Mouse (Mus musculus) CD4-positive helper T cell, adult 2 months (primary cell): ENCODE data around the gene Ubox5.

ENCODE experiments used
- DNase-seq: peaks from one replicate; pipeline ENCODE4 v3.0.0-alpha.2; 2012; ENCODE audit warnings: low read depth, missing footprints, low spot score

Gene Ubox5

GRCm38 (mm10) chr2:130634006-130634738 is 4.3 kb upstream of the Ubox5 start:
- no peak for DNase-seq

DNA sequence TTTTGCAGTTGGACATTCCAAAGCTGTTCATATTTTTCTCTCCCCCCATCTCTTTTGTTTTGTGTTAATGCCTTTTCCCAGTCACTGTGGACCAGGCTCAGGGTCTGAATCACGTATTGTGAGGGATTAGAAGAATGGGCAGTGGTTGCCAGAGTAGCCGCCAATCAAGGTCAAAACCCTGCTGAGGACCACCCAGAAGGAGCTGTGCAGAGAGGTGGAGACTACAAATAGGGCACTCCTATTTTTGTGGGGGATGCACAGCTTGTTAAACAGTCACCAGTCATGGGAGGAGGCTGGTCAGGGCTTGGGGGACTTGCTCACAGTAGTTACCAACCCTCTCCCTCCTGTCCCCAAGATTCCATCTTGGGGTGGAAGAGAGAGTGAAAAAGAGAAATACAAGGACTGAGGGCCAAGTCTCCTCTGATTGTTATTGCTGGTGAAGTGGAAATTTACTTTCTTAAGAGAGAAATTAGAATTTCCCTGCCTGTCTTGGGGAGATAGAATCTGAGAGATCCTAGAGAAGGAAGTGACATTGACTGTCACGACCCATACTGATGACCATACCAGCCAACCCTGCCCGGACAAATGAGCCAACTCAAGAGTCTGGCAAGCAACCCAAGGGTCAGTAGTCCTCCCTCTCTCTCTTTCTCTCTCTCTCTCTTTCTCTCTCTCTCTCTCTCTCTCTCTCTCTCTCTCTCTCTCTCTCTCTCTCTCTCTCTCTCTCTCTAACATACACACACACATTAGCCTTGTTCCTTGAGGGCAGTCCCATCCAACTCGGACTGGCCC is 3.2 kb upstream of the Ubox5 start:
- DNase-seq = no peak

- no peak for DNase-seq
Observed at GRCm38 (mm10) chr2:130632416-130632815, 2.6 kb upstream of the Ubox5 start.

GRCm38 (mm10) chr2:130629080-130629838 is 579 bp downstream of the Ubox5 start:
- DNase-seq = peak; percentile 47

DNA sequence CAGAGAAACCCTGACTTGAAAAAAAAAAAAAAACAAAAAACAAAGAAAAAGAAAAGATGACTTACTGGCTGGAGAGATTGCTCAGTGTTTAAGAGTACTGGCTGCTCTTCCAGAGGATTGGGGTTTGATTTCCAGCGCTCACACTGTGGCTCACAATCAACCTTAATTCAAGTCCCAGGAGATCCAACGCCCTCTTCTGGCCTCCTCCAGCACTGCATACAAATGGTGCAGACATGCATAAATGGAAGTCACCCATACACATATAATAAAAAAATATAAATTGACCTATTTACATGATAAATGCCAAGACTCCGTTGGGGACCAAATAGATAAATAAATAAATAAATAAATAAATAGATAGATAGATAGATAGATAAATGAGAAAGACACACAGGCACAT is 1.4 kb downstream of the Ubox5 start:
- peak; percentile 45 for DNase-seq

DNA sequence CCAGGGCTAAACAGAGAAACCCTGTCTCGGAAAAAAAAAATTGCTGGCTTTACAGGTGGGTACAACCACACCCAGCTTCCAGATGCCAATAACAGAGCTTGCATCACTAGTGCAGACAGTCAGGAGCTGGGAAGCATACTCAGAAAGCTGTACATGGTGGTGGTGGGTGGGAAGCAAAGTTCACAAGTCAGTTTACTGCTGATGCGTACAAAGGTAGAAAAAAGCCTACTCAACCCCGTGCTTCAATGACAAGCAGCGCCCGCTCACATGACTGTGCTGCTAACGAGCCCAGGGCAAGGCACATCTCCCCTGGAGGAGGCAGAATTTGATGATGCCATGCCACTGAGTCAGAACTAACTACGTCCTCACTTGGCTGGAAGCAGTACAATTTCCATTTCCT is 10.9 kb downstream of the Ubox5 start:
- no peak for DNase-seq

DNA sequence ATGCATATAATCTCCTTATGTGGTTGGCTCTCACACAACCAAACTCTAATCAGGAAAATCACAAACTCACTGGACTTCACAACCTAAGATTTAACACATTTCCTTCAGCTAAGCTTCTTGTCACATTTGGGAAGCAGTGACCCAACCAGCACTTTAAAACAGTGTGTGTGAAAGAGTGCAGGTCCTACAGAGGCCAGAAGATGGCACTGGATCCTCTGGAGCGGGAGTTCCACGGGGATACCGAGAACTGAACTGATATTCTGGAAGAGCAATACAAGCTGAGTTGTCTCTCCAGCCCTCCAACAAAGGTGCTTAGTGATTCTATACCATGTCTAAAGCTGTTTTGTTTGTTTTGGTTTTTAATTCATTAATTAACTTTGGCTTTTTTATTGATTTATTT is 16.7 kb downstream of the Ubox5 start:
- DNase-seq = no peak

- no peak for DNase-seq
Observed at GRCm38 (mm10) chr2:130602195-130602594, 27.6 kb downstream of the Ubox5 start.

GRCm38 (mm10) chr2:130598399-130598798 is 31.4 kb downstream of the Ubox5 start:
- DNase-seq = no peak

DNA sequence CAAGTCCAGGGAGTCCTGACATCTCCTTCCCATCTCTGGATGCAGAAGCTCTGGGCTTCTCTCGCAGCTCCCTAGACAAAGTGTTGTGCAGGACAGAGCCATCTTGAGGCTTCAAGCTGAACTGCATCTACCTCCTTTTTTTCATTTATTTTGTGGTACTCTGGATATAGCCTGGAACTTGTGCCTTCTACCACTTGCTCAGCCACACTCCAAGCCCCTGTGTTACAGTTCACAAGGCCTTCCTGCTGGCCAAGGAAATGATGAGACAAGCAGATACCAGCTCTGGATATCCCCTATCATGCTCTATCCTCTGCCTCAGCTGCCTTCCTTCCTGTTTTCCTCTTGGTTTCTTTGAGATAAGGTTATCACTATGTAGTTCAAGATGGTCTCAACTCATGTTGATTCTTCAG is 32.2 kb downstream of the Ubox5 start:
- peak; percentile 24 for DNase-seq

DNA sequence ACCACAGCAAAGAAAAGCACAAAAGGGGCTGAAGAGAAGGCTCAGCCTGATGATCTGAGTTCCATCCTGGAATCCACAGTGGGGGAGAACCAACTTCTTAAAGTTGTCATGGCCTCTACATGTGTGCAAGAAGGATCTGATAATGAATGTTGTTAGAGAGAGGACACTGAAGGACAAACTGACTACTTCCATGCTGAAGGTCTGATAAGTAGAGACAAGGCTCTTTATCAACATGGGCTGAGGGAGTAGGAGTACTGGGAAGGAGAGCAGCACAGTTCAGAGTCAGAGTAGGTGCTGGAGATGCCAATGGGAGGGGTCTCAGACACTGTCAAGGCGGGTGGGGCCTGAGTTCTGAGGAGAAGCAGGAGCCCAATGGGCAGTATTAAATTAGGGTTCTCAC is 34.2 kb downstream of the Ubox5 start:
- no peak for DNase-seq

DNA sequence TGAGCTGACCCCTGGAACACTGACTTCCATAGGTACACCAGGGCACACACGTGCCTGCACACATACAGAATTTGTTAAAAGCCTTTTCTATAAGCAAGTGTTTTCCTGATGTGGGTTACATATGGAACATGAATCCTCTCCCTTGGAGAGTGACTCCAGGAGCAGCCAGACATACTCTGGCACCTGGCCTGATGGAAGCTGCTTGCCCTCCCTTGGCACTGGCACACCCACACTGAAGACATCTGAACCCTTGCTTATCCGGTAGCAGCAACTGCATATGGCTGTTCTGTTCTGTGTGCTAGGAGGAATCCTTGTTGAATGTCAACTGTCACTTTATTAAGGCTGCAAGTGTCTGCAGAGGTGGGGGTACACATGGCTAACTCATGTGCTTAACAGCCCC is 38.8 kb downstream of the Ubox5 start:
- no peak for DNase-seq

DNA sequence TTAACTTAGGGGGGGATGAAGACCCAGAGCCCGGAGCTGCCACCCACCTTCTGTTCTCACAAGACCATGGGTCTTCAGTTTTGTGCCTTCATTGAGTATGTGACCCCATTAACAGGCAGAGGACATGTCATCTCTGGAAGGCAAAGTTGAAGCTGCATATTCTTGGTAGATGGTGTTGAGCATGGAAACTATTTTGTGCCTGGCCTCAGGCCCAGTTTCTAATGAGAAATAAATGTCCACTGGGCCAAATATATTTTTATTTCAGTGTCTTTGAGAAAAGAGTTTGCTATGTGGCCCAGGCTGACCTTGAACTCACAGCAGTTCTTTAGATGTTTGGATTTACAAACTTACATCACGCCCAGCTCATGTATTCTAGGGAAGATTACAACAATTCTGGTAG is 40.1 kb downstream of the Ubox5 start:
- no peak for DNase-seq

GRCm38 (mm10) chr2:130589157-130589556 is 40.7 kb downstream of the Ubox5 start:
- no peak for DNase-seq

DNA sequence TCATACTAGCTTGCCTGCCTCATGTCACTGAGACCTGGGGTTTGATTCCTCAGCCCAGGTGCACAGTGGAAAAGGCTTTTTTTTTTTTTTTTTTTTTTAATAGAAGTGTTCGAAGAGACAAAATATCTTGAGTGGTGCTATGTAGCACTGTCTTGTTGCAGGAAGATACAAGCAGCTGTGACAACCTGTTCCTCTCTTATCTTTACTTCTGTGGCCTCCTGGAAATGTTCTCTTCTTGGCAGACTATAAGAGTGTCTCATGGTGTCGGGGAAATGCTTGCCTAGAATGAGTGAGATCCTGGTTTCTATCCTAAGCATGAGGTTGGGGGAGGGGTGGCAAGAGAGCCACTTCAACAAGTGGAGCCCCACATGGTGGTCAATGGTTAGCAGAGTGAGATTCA is 41.5 kb downstream of the Ubox5 start:
- no peak for DNase-seq

DNA sequence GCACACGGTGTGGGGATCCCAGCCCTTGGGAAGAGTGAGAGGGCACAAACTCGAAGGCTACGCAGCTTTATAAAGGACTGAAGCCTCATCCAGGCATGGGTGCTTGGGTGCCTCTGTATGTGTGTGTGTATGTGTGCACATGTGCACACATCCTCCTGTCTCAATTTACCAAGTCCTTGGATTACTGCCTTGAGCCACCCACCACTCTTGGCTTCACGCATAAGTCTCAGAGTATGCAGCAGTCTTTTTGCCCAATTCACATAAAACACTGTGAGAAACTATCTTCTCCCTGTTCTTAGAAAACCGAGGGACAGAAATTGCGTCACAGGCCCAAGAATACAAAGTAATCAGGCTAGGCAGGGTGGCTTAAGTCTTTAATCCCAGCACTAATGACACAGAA is 43.8 kb downstream of the Ubox5 start:
- DNase-seq = no peak

DNA sequence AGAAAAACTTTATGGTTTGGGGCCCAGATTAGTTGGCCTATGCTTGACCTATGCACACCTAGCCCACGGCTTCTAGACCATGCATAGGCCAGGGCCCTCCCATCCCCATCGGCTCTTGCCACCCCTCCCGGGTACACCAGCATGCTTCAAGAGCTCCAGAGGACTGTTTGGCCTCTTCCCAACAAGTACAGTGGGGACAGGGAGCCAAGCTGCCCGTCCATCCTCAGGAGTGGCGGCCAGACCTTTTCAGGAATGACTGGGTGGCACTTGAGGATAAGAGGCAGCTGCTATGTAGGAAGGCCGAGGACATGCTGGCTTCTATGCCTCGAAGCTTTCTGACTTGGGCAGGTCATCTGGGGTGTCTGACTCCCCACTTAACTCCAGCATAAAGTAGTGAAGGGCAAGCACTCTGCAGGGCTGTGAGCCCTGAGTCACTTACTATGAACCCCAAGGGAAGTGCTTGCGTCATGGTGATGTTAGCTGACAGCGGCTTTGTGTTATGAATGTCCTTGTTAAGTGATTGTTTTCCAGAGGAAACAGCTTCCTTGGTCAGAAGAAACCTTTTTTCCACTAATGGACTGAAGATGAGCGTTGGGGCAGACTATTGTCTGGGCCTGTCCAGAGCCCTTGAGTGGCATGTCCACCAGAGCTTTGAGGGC is 45.8 kb downstream of the Ubox5 start:
- DNase-seq = no peak

- DNase-seq = no peak
Observed at GRCm38 (mm10) chr2:130582552-130582951, 47.3 kb downstream of the Ubox5 start, which contains the start of gene Avp. Avp (minus strand) TSS chr2:130582554.

- DNase-seq = no peak
Observed at GRCm38 (mm10) chr2:130581201-130581600, 48.6 kb downstream of the Ubox5 start.

- no peak for DNase-seq
Observed at GRCm38 (mm10) chr2:130579791-130580190, 50.0 kb downstream of the Ubox5 start.

DNA sequence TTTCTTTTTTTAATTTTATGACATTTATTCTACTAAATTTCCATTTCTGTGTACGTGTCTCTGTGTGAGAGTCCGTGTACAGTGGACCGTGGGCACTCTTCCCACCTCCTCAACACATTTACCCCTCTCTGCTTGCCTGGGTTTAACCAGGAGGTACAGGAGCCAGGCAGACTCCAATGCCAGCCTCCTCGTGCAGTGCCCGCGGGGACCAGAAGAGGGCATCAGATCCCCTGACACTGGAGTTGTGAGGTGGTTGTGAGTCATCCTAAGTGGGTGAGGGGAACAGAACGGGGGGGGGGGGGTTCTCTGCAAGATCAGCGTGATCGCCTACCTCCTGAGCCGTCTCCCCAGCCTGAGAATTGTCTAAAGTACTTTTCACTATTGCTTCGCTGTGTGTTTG is 51.7 kb downstream of the Ubox5 start:
- DNase-seq = peak; percentile 67

GRCm38 (mm10) chr2:130577632-130578031 is 52.2 kb downstream of the Ubox5 start:
- peak; percentile 68 for DNase-seq
